Mouse (Mus musculus): Measurements from ENCODE around the gene Krt76.

Gene Krt76

GRCm38 (mm10) chr15:101892820-101893219 is at the start of gene Krt76:
Gene Krt76, minus strand, starts transcription at chr15:101892920.
- DNase-seq (ENCODE audit: low spot score) = no peak

- DNase-seq (ENCODE audit: low spot score) = no peak
Observed at GRCm38 (mm10) chr15:101941948-101942347, 49.2 kb upstream of the Krt76 start.

- DNase-seq (ENCODE audit: low spot score) = no peak
Observed at GRCm38 (mm10) chr15:101940274-101940829, 47.6 kb upstream of the Krt76 start, which contains the start of gene Krt79. Gene Krt79, minus strand, starts transcription at chr15:101940324.

- DNase-seq (ENCODE audit: low spot score) = no peak
Observed at GRCm38 (mm10) chr15:101938600-101939308, 46.0 kb upstream of the Krt76 start.

- no peak for DNase-seq (ENCODE audit: low spot score)
Observed at GRCm38 (mm10) chr15:101933024-101933423, 40.3 kb upstream of the Krt76 start.

- DNase-seq (ENCODE audit: low spot score) = no peak
Observed at GRCm38 (mm10) chr15:101929666-101930065, 36.9 kb upstream of the Krt76 start.

- no peak for DNase-seq (ENCODE audit: low spot score)
Observed at GRCm38 (mm10) chr15:101929087-101929486, 36.4 kb upstream of the Krt76 start.

GRCm38 (mm10) chr15:101927340-101928080 is 34.8 kb upstream of the Krt76 start:
- no peak for DNase-seq (ENCODE audit: low spot score)

GRCm38 (mm10) chr15:101925041-101925440 is 32.3 kb upstream of the Krt76 start:
- no peak for DNase-seq (ENCODE audit: low spot score)

GRCm38 (mm10) chr15:101924635-101925034 is 31.9 kb upstream of the Krt76 start, which contains the start of gene Krt4:
Gene Krt4, minus strand, starts transcription at chr15:101924735.
- DNase-seq (ENCODE audit: low spot score) = no peak

GRCm38 (mm10) chr15:101922296-101922695 is 29.6 kb upstream of the Krt76 start:
- no peak for DNase-seq (ENCODE audit: low spot score)

- no peak for DNase-seq (ENCODE audit: low spot score)
Observed at GRCm38 (mm10) chr15:101916072-101916471, 23.4 kb upstream of the Krt76 start.

GRCm38 (mm10) chr15:101904849-101905248 is 12.1 kb upstream of the Krt76 start:
- no peak for DNase-seq (ENCODE audit: low spot score)

GRCm38 (mm10) chr15:101902171-101903149 is 9.7 kb upstream of the Krt76 start:
- no peak for DNase-seq (ENCODE audit: low spot score)

GRCm38 (mm10) chr15:101895216-101895615 is 2.5 kb upstream of the Krt76 start:
- DNase-seq (ENCODE audit: low spot score) = no peak

GRCm38 (mm10) chr15:101879776-101880175 is 12.9 kb downstream of the Krt76 start:
- DNase-seq (ENCODE audit: low spot score) = no peak

- no peak for DNase-seq (ENCODE audit: low spot score)
Observed at GRCm38 (mm10) chr15:101878041-101878440, 14.7 kb downstream of the Krt76 start.

GRCm38 (mm10) chr15:101874383-101874782 is 18.3 kb downstream of the Krt76 start:
- DNase-seq (ENCODE audit: low spot score) = no peak

GRCm38 (mm10) chr15:101873231-101873630 is 19.5 kb downstream of the Krt76 start:
- DNase-seq (ENCODE audit: low spot score) = no peak

GRCm38 (mm10) chr15:101869431-101869830 is 23.3 kb downstream of the Krt76 start, which contains the start of gene Krt77:
Gene Krt77, minus strand, starts transcription at chr15:101869705.
- DNase-seq (ENCODE audit: low spot score) = no peak

- no peak for DNase-seq (ENCODE audit: low spot score)
Observed at GRCm38 (mm10) chr15:101866754-101867153, 26.0 kb downstream of the Krt76 start.

Measured in T-cell, adult 2 months (primary cell).